Mouse (Mus musculus): ENCODE data around the gene Lcn12. TPM values are rescaled to one million over a fixed set of nuclear protein-coding genes. Genes with fewer than 3 reads are reported as not detected.

Gene Lcn12
- total RNA-seq, 2 experiments from 2014 or later = not detected

- no peak for DNase-seq
Observed at GRCm38 (mm10) chr2:25460135-25460534, 33.6 kb downstream of the Lcn12 start.

DNA sequence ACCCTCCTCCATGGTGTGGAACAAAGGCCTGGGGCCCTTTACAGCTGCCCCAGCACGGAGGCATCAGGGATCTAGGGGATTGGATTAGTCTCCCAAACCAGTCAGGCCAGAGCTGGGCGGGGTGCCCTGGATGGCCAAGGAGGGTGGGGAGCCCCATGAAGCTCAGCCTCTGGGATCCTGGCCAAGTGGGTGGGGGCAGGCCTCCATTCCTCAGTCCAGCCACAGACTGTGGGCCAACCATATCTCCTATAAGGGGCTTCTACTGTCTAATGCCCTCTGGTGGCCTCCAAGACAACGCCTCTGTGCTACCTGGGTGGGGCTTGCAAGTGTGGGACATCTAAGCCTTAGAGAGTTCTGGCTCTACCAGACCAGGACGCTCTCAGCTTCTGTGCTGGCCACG lies 34.8 kb downstream of the Lcn12 start:
- DNase-seq = no peak

DNA sequence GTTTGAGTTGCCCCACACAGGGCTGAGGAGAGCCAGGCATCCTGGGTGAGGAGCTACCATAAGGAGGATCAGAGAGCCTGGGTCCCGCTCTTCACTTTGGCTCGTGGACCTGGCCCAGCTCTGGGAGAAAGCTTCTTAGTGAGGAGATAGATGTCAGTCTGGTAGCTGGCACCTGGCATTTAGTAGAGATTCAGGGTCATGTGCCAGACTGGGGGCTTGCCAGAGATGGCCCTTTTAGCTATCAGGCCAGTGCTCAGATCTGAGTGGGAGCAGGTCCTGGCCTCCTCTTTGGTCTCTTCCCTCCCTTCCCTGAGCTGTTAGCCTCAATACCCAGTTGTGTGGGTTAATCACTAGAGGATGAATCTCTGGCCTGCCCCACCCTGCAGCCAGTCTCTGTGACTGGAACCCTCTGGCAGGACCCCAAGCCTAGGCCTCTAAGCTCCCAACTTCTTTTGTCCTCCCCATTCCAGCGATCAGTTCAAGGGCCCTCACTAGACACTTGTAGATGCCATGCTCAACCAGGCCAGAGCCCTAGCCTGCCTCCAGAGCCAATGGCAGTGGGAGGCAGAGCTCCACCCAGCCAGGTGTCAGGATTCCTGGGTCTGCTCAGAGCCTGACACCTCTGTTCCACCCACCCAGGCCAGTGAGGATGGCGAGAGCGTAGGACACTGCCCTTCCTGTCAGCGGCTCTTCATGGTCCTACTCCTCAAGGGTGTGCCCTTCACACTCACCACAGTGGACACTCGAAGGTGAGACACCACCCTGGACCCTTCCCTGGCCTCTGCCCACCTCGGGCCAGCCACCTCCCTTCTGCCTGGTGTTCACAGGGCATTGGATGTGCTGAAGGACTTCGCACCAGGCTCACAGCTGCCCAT lies 36.5 kb downstream of the Lcn12 start:
- DNase-seq = no peak

DNA sequence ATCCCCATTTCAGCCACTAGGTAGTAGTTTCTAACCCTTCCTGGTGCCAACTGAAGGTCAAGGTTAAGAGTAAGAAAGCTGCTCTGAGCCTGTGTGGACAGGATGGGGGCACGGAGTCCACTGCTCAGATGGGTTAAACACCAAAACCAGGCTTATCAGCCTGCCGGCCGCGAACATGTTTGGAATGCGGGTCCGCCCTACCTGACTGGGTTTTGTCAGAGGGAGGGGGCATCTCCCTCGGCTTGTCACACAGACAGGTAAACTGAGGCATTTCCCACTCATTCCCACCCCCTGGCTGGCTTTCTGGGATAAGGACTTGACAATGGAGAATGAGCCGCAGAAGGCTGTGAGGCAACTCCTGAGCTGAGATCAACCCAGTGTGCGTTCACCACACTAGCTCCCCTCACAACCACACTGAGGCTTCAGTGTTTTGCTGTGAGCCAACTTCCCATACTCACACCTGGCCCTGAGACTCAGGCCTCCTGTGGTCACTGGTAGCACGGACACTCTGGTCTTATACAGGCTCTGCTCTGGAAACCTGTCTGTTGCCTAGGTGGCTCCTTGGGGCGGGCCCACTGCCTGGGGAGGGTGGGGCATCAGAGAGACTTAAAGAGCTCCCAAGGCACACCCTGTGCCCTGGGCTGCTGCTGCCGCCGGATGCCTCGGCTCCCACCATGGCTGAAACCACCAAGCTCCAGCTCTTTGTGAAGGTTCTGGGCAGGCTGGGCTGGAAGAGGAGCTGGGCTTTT lies 37.3 kb downstream of the Lcn12 start, which contains the start of gene Clic3:
TSS of gene Clic3 (plus strand) at position 634 of the 749 bp plus-strand sequence.
- DNase-seq = no peak

DNA sequence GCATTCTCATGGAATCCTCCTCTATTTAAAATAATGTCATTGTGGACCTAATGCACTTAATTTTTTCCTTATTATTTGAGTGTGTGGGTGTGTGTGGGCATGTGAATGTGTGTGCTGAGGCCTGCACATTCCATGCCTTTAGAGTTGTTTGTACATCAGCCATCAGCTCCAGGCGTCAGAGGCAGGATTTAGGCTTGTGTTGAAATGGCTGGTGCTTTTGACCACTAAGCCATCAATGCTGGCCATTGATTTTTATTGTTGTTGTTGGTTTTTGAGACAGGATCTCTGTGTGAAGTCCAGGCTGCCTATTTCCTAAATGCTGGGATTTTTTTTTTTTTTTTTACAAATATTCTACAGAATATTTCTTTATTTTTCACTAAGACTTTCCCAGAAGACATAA lies 40.8 kb downstream of the Lcn12 start:
- no peak for DNase-seq

GRCm38 (mm10) chr2:25450853-25451647 lies 42.7 kb downstream of the Lcn12 start:
- DNase-seq = no peak

DNA sequence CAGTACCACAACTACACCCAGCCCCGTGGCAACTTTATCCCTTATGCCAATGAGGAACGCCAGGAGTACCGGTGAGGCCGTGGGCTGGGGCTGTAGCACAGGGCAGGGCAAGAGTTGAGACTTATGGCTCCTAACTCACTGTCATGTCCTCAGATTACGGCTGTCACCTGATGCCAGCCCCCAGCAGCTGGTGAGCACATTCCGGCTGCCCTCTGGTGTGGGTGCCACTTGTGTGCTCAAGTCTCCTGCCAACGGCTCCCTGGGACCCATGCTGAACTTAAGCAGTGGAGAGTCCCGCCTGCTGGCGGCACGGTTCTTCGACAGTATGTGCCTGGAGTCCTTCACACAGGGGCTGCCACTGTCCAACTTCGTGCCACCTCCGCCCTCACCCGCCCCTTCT lies 51.0 kb downstream of the Lcn12 start:
- no peak for DNase-seq

GRCm38 (mm10) chr2:25441067-25441466 lies 52.6 kb downstream of the Lcn12 start:
- no peak for DNase-seq

Small RNAs within 50 kb of the gene (microRNA-seq; reads per million reads assigned to microRNA genes)
- gene Mir3087 = 5.3 to 7.8 reads per million in 2 experiments

Other genes with a start within 250 kb of the Lcn12 start
- 1 to 10 TPM; 2.2 to 4.4 TPM for gene AL732309.1, start 247.0 kb downstream of the Lcn12 start, total RNA-seq (2021)
- 10 to 100 TPM; 35.5 to 40.4 TPM for gene Tmem203, start 238.5 kb downstream of the Lcn12 start, total RNA-seq (2021)
- 10 to 100 TPM; 19.4 to 23.1 TPM for gene Tprn, start 231.3 kb downstream of the Lcn12 start, total RNA-seq (2021)
- 10 to 100 TPM; 65.0 to 69.4 TPM for gene Ssna1, start 221.5 kb downstream of the Lcn12 start, total RNA-seq (2021)
- 10 to 100 TPM; 83.0 to 83.3 TPM for gene Anapc2, start 221.4 kb downstream of the Lcn12 start, total RNA-seq (2021)
- gene Tmem210, start 205.8 kb downstream of the Lcn12 start, total RNA-seq (2021) = not detected
- gene Lrrc26, start 204.0 kb downstream of the Lcn12 start, total RNA-seq (2021) = not detected
- 100 to 1,000 TPM; 420 to 431 TPM for gene Grin1, start 174.7 kb downstream of the Lcn12 start, total RNA-seq (2021)
- 10 to 100 TPM; 50.6 to 52.3 TPM for gene Man1b1, start 161.6 kb downstream of the Lcn12 start, total RNA-seq (2021)
- gene Dpp7, start 137.6 kb downstream of the Lcn12 start, total RNA-seq (2021) = 10 to 100 TPM; 26.1 to 38.4 TPM
- gene Uap1l1, start 128.2 kb downstream of the Lcn12 start, total RNA-seq (2021) = 10 to 100 TPM; 10.8 to 13.8 TPM
- 1 to 10 TPM; 3.7 to 4.6 TPM for gene Sapcd2, start 121.6 kb downstream of the Lcn12 start, total RNA-seq (2021)
- 10 to 100 TPM; 14.9 to 16.1 TPM for gene Entpd2, start 98.0 kb downstream of the Lcn12 start, total RNA-seq (2021)
- 100 to 1,000 TPM; 422 to 431 TPM for gene Npdc1, start 94.6 kb downstream of the Lcn12 start, total RNA-seq (2021)
- under 1 TPM; 0.87 to 0.94 TPM for gene Fut7, start 70.6 kb downstream of the Lcn12 start, total RNA-seq (2021)
- 100 to 1,000 TPM; 147 to 167 TPM for gene Abca2, start 65.2 kb downstream of the Lcn12 start, total RNA-seq (2021)
- gene Clic3, start 37.1 kb downstream of the Lcn12 start, total RNA-seq (2021) = under 1 TPM in 1 of 2 experiments, not detected in 1; 0.66 TPM
- gene Paxx, start 32.8 kb downstream of the Lcn12 start, total RNA-seq (2021) = 10 to 100 TPM; 46.2 to 62.8 TPM
- 100 to 1,000 TPM; 435 to 800 TPM for gene Ptgds, start 23.9 kb downstream of the Lcn12 start, total RNA-seq (2021)
- 100 to 1,000 TPM; 115 to 116 TPM for gene Fbxw5, start 6.8 kb upstream of the Lcn12 start, total RNA-seq (2021)
- gene C8g, start 7.8 kb upstream of the Lcn12 start, total RNA-seq (2021) = 1 to 10 TPM in 1 of 2 experiments, under 1 TPM in 1; 0.88 to 1.5 TPM
- gene Traf2, start 53.0 kb upstream of the Lcn12 start, total RNA-seq (2021) = 10 to 100 TPM; 11.9 to 12.6 TPM
- 100 to 1,000 TPM; 200 to 212 TPM for gene Edf1, start 63.9 kb upstream of the Lcn12 start, total RNA-seq (2021)
- gene Mamdc4, start 80.9 kb upstream of the Lcn12 start, total RNA-seq (2021) = 1 to 10 TPM; 3.1 to 3.2 TPM
- 10 to 100 TPM; 62.5 to 68.3 TPM for gene Phpt1, start 81.3 kb upstream of the Lcn12 start, total RNA-seq (2021)
- 100 to 1,000 TPM in 1 of 2 experiments, 10 to 100 TPM in 1; 96.4 to 117 TPM for gene Ajm1, start 87.8 kb upstream of the Lcn12 start, total RNA-seq (2021)
- gene Rabl6, start 114.6 kb upstream of the Lcn12 start, total RNA-seq (2021) = 100 to 1,000 TPM; 142 to 155 TPM
- gene Ccdc183, start 123.8 kb upstream of the Lcn12 start, total RNA-seq (2021) = not detected
- gene Tmem141, start 128.1 kb upstream of the Lcn12 start, total RNA-seq (2021) = 10 to 100 TPM; 13.1 to 16.6 TPM
- gene Fcna, start 134.1 kb upstream of the Lcn12 start, total RNA-seq (2021) = under 1 TPM; 0.32 to 0.43 TPM
- gene Lcn8, start 159.2 kb upstream of the Lcn12 start, total RNA-seq (2021) = not detected
- gene Lcn5, start 164.0 kb upstream of the Lcn12 start, total RNA-seq (2021) = not detected
- not detected for gene Lcn6, start 182.9 kb upstream of the Lcn12 start, total RNA-seq (2021)
- not detected for gene Lcn10, start 188.8 kb upstream of the Lcn12 start, total RNA-seq (2021)
- not detected for gene Obp2a, start 206.1 kb upstream of the Lcn12 start, total RNA-seq (2021)
- 10 to 100 TPM; 82.1 to 87.9 TPM for gene Bmyc, start 212.8 kb upstream of the Lcn12 start, total RNA-seq (2021)
- gene Obp2b, start 243.1 kb upstream of the Lcn12 start, total RNA-seq (2021) = under 1 TPM in 1 of 2 experiments, not detected in 1; 0.85 TPM

Data from layer of hippocampus, postnatal 36 days (tissue).